Mouse (Mus musculus) heart, embryonic 12.5 days (tissue): ENCODE results near the gene Ilf2. TPM values are rescaled to one million over a fixed set of nuclear protein-coding genes. Genes with fewer than 3 reads are reported as not detected.

Experiments used
- ATAC-seq: fragments of 200-750 bp; cut with Nextera tagmentation; 2 replicates; pipeline ENCODE4 v1.8.0; 2017; ENCODE audit warnings: moderate TSS enrichment, moderate library complexity; ENCODE audit not compliant: insufficient number of reproducible peaks, low FRiP score
- H3K27ac ChIP-seq: fragments of 300-500 bp; sonication (generic); 2 replicates; pipeline ENCODE4 v1.5.1; 2016; ENCODE audit warnings: mild to moderate bottlenecking, moderate library complexity; ENCODE audit not compliant: poor library complexity, severe bottlenecking
- H3K27me3 ChIP-seq: fragments of 300-500 bp; sonication (generic); replicated peaks from 2 replicates; pipeline ENCODE4 v1.6.1; 2016; ENCODE audit warnings: mild to moderate bottlenecking, moderate library complexity
- H3K36me3 ChIP-seq: fragments of 300-500 bp; sonication (generic); 2 replicates; pipeline ENCODE4 v1.6.1; 2016; ENCODE audit warnings: mild to moderate bottlenecking, moderate library complexity
- H3K4me1 ChIP-seq: fragments of 300-500 bp; sonication (generic); replicated peaks from 2 replicates; pipeline ENCODE4 v1.6.1; 2016; ENCODE audit warnings: mild to moderate bottlenecking
- H3K4me2 ChIP-seq: fragments of 300-500 bp; sonication (generic); 2 replicates; pipeline ENCODE4 v1.6.1; 2016; ENCODE audit warnings: mild to moderate bottlenecking, moderate library complexity
- H3K4me3 ChIP-seq: fragments of 300-500 bp; sonication (generic); 2 replicates; pipeline ENCODE4 v1.5.1; 2016; ENCODE audit warnings: mild to moderate bottlenecking
- H3K9ac ChIP-seq: fragments of 300-500 bp; sonication (generic); 2 replicates; pipeline ENCODE4 v1.6.1; 2016; ENCODE audit warnings: mild to moderate bottlenecking, moderate library complexity
- H3K9me3 ChIP-seq: fragments of 300-500 bp; sonication (generic); replicated peaks from 2 replicates; pipeline ENCODE4 v1.6.1; 2016; ENCODE audit warnings: mild to moderate bottlenecking, moderate library complexity
- WGBS: fragments of 180-500 bp; shearing (Covaris S2); methylation state at CpG from one replicate; pipeline ENCODE4 v1.1.7; 2016; 5-methylcytosine and 5-hydroxymethylcytosine counted together
- polyA plus RNA-seq: library from polyadenylated mRNA; unstranded; fragments of >200 nt; fragmentation: Nextera tagmentation; extraction: Ambion mirVana; gene quantifications from 2 replicates; pipeline ENCODE4 v1.2.1, GENCODE M21; 2016

Ilf2 gene
- polyA plus RNA-seq, 1 experiment from 2014 or later: 137 TPM

DNA sequence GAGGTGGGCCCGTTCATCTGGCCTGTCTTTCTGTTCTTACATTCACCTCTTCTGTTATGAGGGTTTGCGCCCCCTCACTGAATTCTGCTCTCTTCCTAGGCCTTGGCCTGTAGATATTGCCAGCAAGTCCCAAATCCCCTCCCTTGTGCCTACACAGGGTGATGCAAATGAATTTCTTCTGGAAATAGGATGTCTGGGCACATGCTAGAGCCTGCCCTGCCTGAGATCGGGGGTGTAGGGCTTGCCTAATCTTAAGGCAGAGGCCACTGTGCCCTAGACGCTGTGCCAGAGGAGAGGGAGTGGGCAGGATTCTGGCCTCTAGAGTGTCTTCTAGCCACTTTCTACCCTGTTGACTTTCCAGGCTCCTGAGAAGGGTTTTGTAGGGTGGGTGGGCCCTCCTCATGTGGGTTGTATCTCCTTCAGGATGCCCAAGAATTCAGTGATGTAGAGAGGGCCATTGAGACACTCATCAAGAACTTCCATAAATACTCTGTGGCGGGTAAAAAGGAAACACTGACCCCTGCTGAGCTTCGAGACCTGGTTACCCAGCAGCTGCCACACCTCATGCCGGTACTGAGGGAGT, 51.5 kb downstream of the Ilf2 start:
- H3K9me3 ChIP-seq: no peaks in the 10 kb centered on the region
- H3K36me3 ChIP-seq: 0 out of 2 replicates have a peak, but pooled peaks cover 4% of the 10 kb centered on the region
- WGBS: 77% methylated on average over 7 of the region's 7 CpGs
- ATAC-seq: no peak
- H3K27me3 ChIP-seq: no peaks in the 10 kb centered on the region
- no peak overlapping the region for H3K9ac ChIP-seq
- 0 out of 2 replicates have a peak, but pooled peaks cover 3% of the 10 kb centered on the region for H3K4me1 ChIP-seq
- H3K4me2 ChIP-seq: no peak overlapping the region
- H3K4me3 ChIP-seq: no peak overlapping the region
- no peak overlapping the region for H3K27ac ChIP-seq

DNA sequence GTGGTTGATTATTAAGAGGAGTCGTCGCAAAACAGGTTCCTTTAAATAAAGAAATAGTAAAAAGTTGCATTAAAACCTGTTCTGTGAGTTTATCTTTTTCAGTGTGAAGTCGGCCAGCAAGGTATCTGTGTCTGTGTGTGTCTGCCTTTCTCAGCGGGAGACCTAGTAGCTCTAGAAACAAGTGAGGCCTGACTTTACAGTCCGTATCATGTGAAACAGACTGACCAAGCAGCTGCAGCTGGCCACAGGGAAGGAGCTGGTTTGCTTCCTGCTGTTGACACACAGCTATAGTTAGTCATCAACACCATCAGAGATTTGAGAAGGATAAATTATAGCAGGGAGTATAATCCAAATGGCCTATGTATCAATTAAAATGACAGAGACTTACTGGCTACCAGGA, 55.8 kb downstream of the Ilf2 start:
- 58% methylated on average over 5 of the region's 5 CpGs for WGBS
- Histone ChIP-seq H3K27me3 (peaks cover 4% of the 10 kb centered on the region; the same call in 1 of the 2 replicates), H3K9me3 (no peaks in the 10 kb centered on the region), H3K4me1 (0 out of 2 replicates have a peak, but pooled peaks cover under 1% of the 10 kb centered on the region), H3K4me2 (no peak overlapping the region), H3K27ac (no peak overlapping the region), H3K4me3 (no peak overlapping the region), H3K9ac (no peak overlapping the region), H3K36me3 (no peaks in the 10 kb centered on the region)
- no peak for ATAC-seq

DNA sequence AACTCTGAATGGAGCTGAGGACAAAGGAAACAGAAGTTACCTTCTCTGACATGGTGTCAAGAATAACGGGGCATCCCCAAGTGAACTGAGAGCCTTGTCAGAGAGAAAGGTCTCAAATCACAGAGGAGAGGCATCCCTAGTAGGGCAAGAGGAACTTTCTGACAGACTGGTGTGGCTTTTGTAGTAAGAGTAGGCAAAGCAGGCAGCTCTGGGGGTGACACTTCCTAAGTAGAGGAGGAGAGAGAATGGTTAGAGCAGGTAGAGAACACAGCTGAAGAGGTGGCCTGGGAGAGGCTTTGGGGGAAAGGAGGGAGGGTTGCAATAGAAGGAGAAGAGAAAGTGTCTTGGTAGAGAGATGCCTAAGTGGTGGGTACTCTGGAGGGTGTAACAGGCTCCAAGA, 59.5 kb downstream of the Ilf2 start:
- WGBS: 62% methylated on average over 1 of the region's 1 CpGs
- peaks cover 12% of the 10 kb centered on the region for H3K27me3 ChIP-seq
- H3K9me3 ChIP-seq: no peaks in the 10 kb centered on the region
- no peak overlapping the region for H3K4me2 ChIP-seq
- H3K27ac ChIP-seq: no peak overlapping the region
- no peaks in the 10 kb centered on the region for H3K36me3 ChIP-seq
- ATAC-seq: no peak
- H3K4me1 ChIP-seq: no peaks in the 10 kb centered on the region
- no peak overlapping the region for H3K4me3 ChIP-seq
- H3K9ac ChIP-seq: no peak overlapping the region

DNA sequence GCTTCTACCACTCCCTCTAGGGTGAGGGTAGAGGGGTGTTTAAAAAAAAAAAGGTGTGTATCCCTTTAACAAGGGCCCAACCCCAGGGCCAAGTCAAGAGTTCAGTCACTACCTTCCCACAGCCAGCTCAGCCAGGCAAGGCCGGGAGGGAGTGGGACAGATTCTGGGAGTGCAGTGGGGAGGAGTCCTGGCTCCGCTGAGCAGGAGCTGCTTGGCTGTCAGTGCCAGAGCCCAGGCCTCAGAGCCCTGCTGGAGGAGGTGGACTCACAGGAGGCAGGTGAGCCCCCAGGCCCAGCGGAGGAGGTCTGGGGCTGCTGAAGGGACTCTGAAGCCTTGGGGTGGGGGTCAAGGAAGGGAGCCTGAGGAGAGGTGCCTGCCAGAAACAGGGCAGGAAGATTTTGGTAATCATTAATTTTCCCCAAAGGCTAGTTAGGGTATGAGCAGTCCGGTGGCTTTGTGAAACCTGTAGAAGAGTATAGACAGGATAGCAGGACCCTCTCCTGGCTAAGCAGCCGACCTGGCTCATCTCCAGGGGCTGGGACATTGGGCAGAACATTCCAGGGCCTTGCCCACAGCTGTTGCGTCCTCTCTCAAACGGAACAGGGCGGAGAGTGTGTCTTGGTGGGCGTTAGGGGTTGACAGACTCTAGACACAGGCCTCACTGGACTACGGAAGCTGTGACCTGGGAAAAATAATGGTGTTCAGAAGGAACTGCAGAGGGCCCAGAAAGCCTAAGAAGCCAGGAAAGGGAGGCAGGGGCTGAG, 61.4 kb downstream of the Ilf2 start, which contains the start of gene S100a16:
Gene S100a16 (plus strand): TSS at position 114 of the 764 bp plus-strand sequence.
- Histone ChIP-seq H3K27me3 (peaks cover 12% of the 10 kb centered on the region), H3K36me3 (no peaks in the 10 kb centered on the region), H3K9me3 (no peaks in the 10 kb centered on the region), H3K27ac (no peak within 1 kb of the TSS), H3K4me2 (no peak within 1 kb of the TSS), H3K9ac (no peak within 1 kb of the TSS), H3K4me3 (no peak within 1 kb of the TSS), H3K4me1 (no peaks in the 10 kb centered on the region; the same call in 1 of the 2 replicates)
- WGBS: 49% methylated on average over 10 of the region's 10 CpGs
- ATAC-seq: no peak

DNA sequence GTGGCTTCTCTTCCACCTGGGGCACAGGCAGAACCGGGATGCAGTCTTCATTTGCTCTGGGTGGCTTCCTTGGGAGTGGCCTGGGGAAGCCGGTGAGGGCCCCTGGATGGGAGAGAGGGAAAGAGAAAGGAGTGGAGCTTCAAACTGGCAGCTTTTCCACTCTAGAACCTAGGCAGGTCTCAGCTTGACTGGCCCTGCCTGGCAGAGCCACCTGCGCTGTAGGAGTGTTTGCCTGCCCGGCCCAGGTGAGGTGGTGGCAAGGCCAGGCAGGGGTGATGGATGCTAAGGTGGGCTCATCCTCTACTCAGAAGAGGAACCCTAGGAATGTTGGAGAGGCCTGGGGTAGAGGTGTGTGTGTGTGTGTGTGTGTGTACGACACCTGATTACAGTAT, 62.0 kb downstream of the Ilf2 start:
- no peak overlapping the region for H3K4me2 ChIP-seq
- 74% methylated on average over 5 of the region's 5 CpGs for WGBS
- no peak overlapping the region for H3K4me3 ChIP-seq
- no peaks in the 10 kb centered on the region; the same call in 1 of the 2 replicates for H3K4me1 ChIP-seq
- ATAC-seq: no peak
- no peaks in the 10 kb centered on the region for H3K36me3 ChIP-seq
- H3K9me3 ChIP-seq: no peaks in the 10 kb centered on the region
- H3K27ac ChIP-seq: no peak overlapping the region
- no peak overlapping the region for H3K9ac ChIP-seq
- H3K27me3 ChIP-seq: peaks cover 12% of the 10 kb centered on the region

Other genes with a start within 250 kb of the Ilf2 start
- gene Jtb, start 244.5 kb upstream of the Ilf2 start, polyA plus RNA-seq: 83.0 and 84.3 TPM in 2 replicates
- 2.3 TPM in 2 replicates for gene Creb3l4, start 232.6 kb upstream of the Ilf2 start, polyA plus RNA-seq
- gene Slc39a1, start 228.0 kb upstream of the Ilf2 start, polyA plus RNA-seq: 63.5 and 67.8 TPM in 2 replicates
- gene Crtc2, start 222.0 kb upstream of the Ilf2 start, polyA plus RNA-seq: 14.6 and 18.7 TPM in 2 replicates
- 6.1 and 8.2 TPM in 2 replicates for gene Dennd4b, start 210.9 kb upstream of the Ilf2 start, polyA plus RNA-seq
- gene Gatad2b, start 182.9 kb upstream of the Ilf2 start, polyA plus RNA-seq: 8.5 and 10.0 TPM in 2 replicates
- gene Slc27a3, start 86.2 kb upstream of the Ilf2 start, polyA plus RNA-seq: 9.9 and 10.3 TPM in 2 replicates
- 31.1 and 32.2 TPM in 2 replicates for gene Ints3, start 42.5 kb upstream of the Ilf2 start, polyA plus RNA-seq
- 8.2 and 8.9 TPM in 2 replicates for gene Npr1, start 10.3 kb upstream of the Ilf2 start, polyA plus RNA-seq
- gene Snapin, start 14.9 kb downstream of the Ilf2 start, polyA plus RNA-seq: 72.9 and 75.3 TPM in 2 replicates
- 113 and 114 TPM in 2 replicates for gene Chtop, start 33.4 kb downstream of the Ilf2 start, polyA plus RNA-seq
- 145 and 148 TPM in 2 replicates for gene S100a1, start 38.3 kb downstream of the Ilf2 start, polyA plus RNA-seq
- gene S100a13, start 38.3 kb downstream of the Ilf2 start, polyA plus RNA-seq: 71.4 and 74.1 TPM in 2 replicates
- not detected in 2 replicates for gene S100a14, start 50.7 kb downstream of the Ilf2 start, polyA plus RNA-seq
- 30.6 and 31.9 TPM in 2 replicates for gene S100a16, start 61.1 kb downstream of the Ilf2 start, polyA plus RNA-seq
- gene S100a3, start 84.5 kb downstream of the Ilf2 start, polyA plus RNA-seq: 0.30 and 0.55 TPM in 2 replicates
- gene S100a2, start 114.1 kb downstream of the Ilf2 start, polyA plus RNA-seq: not detected in 2 replicates
- not detected in 2 replicates for gene Gm42674, start 125.8 kb downstream of the Ilf2 start, polyA plus RNA-seq
- 1.9 and 2.1 TPM in 2 replicates for gene S100a4, start 127.6 kb downstream of the Ilf2 start, polyA plus RNA-seq
- not detected in 2 replicates for gene S100a5, start 132.4 kb downstream of the Ilf2 start, polyA plus RNA-seq
- 36.1 and 38.4 TPM in 2 replicates for gene S100a6, start 136.8 kb downstream of the Ilf2 start, polyA plus RNA-seq
- 0.18 TPM in 1 of 2 replicates, not detected in the other for gene S100a7a, start 177.9 kb downstream of the Ilf2 start, polyA plus RNA-seq
- gene S100a8, start 192.9 kb downstream of the Ilf2 start, polyA plus RNA-seq: 2.1 and 4.5 TPM in 2 replicates
- 1.5 and 3.3 TPM in 2 replicates for gene S100a9, start 219.6 kb downstream of the Ilf2 start, polyA plus RNA-seq